Mouse (Mus musculus) forebrain, embryonic 16.5 days (tissue): ENCODE results near the gene Tctex1d2. TPM values are rescaled to one million over a fixed set of nuclear protein-coding genes. Genes with fewer than 3 reads are reported as not detected.

Experiments used
- ATAC-seq: fragments of 200-750 bp; cut with Nextera tagmentation; 2 replicates; pipeline ENCODE4 v1.8.0; 2017; ENCODE audit warnings: mild to moderate bottlenecking, moderate library complexity
- H3K27ac ChIP-seq: fragments of 300-500 bp; sonication (generic); 2 replicates; pipeline ENCODE4 v1.5.1; 2014; ENCODE audit warnings: low read length, control low read depth
- H3K27me3 ChIP-seq: fragments of 300-500 bp; sonication (generic); replicated peaks from 2 replicates; pipeline ENCODE4 v1.6.1; 2014; ENCODE audit warnings: low read length; ENCODE audit not compliant: control insufficient read depth, insufficient read depth
- H3K36me3 ChIP-seq: fragments of 300-500 bp; sonication (generic); 2 replicates; pipeline ENCODE4 v1.6.1; 2014; ENCODE audit not compliant: control insufficient read depth, insufficient read depth
- H3K4me1 ChIP-seq: fragments of 300-500 bp; sonication (generic); replicated peaks from 2 replicates; pipeline ENCODE4 v1.6.1; 2014; ENCODE audit warnings: low read length; ENCODE audit not compliant: control insufficient read depth, insufficient read depth
- H3K4me2 ChIP-seq: fragments of 300-500 bp; sonication (generic); 2 replicates; pipeline ENCODE4 v1.6.1; 2014; ENCODE audit warnings: mild to moderate bottlenecking, low read length, control low read depth
- H3K4me3 ChIP-seq: fragments of 300-500 bp; sonication (generic); replicated peaks from 2 replicates; pipeline ENCODE4 v1.5.1; 2014; ENCODE audit warnings: mild to moderate bottlenecking, low read length, control low read depth
- H3K9ac ChIP-seq: fragments of 300-500 bp; sonication (generic); replicated peaks from 2 replicates; pipeline ENCODE4 v1.6.1; 2014; ENCODE audit warnings: low read depth, low read length, control low read depth
- H3K9me3 ChIP-seq: fragments of 300-500 bp; sonication (generic); 2 replicates; pipeline ENCODE4 v1.6.1; 2016; ENCODE audit warnings: low read length; ENCODE audit not compliant: control insufficient read depth
- WGBS: fragments of 180-500 bp; shearing (Covaris S2); extraction: QIAGEN DNeasy Blood & Tissue Kit; methylation state at CpG from one replicate; pipeline ENCODE4 v1.1.7; 2014; 5-methylcytosine and 5-hydroxymethylcytosine counted together
- polyA plus RNA-seq: library from polyadenylated mRNA; unstranded; fragments of >200 nt; fragmentation: Nextera tagmentation; extraction: Ambion mirVana; gene quantifications from 2 replicates; pipeline ENCODE4 v1.2.1, GENCODE M21; 2015

Tctex1d2 gene
- polyA plus RNA-seq, 1 experiment from 2014 or later: 35.0 TPM

DNA sequence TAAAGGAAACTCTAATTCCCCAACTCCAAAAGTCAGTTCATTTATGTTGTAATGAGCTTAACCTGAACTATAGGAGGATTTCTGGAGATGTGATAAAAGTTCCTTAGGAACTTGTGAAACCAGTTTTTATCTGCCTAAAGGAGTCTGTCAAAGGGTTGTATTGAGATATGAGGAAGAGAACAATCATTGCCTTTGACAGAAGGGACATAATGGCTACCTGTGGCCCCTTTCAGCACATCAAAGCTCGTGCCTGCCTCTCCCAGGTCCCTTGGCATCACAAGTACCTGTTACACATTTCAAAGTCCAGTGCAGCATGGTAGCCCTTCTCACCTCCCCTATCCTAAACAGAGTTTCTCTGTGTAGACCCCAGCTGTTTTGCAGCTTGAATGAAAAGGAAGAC, 2.0 kb upstream of the Tctex1d2 start:
- Histone ChIP-seq H3K4me2 (no peak overlapping the region), H3K4me3 (no peak overlapping the region), H3K9ac (no peak overlapping the region), H3K9me3 (no peaks in the 10 kb centered on the region), H3K4me1 (peaks cover 10% of the 10 kb centered on the region), H3K36me3 (no peaks in the 10 kb centered on the region), H3K27ac (no peak overlapping the region), H3K27me3 (no peaks in the 10 kb centered on the region)
- WGBS: 62% methylated on average over 1 of the region's 1 CpGs
- ATAC-seq: no peak

DNA sequence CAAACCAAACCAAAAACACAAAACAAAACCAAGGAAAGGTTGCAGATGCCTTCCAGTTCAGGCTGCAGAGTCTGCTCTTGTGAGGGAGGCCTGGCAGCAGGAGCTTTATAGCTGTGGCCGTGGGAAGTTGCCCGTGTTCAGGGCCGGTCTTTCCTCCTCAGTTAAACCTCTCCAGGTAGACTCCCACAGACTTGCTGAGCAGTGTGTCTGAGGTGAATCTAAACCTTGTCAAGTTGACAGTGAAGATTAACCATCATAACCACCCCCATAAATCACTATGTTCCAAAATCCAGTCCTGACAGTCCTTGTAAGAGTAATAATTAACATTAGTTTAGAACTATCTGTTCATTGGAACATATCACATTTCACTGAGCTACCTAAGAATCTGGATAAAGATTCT, 8.0 kb downstream of the Tctex1d2 start:
- H3K27ac ChIP-seq: no peak overlapping the region
- peaks cover 14% of the 10 kb centered on the region for H3K4me1 ChIP-seq
- ATAC-seq: no peak
- H3K4me3 ChIP-seq: no peak overlapping the region
- no peak overlapping the region for H3K4me2 ChIP-seq
- H3K9me3 ChIP-seq: no peaks in the 10 kb centered on the region
- H3K27me3 ChIP-seq: no peaks in the 10 kb centered on the region
- WGBS: 93% methylated on average over 3 of the region's 3 CpGs
- no peaks in the 10 kb centered on the region for H3K36me3 ChIP-seq
- no peak overlapping the region for H3K9ac ChIP-seq

DNA sequence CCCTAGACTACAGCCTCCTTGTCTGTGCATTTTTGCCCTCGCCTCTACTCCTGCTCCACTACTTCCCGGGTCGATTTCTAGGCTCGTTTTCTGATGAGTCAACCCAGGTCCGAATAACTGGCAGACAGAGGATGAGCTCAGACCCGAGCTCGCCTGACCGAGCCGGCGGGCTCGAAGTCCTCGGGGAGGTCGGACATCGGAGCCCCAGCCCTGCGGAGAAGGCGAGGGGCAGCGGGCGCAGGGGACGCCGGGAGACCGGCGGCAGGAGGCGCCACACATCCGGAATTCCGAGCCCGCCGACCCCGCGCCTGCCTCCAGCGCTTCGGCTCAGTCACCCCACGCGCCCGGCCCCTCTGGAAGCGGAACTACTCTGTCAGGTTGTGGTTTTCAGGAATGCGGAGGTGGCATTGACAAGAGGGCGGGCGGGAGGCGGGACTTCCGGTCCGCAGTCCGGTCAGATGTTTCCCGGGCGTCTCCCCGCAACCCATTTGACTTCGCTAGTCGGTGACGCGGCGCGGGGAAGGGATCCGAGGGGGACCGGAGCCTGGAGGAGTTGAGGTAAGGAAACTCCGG, 11.1 kb downstream of the Tctex1d2 start, which contains the start of gene Pcyt1a:
Pcyt1a (plus strand) TSS at position 448 of the 573 bp plus-strand sequence.
- H3K4me3 ChIP-seq: peak within 1 kb of the TSS; percentile 95
- 0% methylated on average over 52 of the region's 54 CpGs for WGBS

DNA sequence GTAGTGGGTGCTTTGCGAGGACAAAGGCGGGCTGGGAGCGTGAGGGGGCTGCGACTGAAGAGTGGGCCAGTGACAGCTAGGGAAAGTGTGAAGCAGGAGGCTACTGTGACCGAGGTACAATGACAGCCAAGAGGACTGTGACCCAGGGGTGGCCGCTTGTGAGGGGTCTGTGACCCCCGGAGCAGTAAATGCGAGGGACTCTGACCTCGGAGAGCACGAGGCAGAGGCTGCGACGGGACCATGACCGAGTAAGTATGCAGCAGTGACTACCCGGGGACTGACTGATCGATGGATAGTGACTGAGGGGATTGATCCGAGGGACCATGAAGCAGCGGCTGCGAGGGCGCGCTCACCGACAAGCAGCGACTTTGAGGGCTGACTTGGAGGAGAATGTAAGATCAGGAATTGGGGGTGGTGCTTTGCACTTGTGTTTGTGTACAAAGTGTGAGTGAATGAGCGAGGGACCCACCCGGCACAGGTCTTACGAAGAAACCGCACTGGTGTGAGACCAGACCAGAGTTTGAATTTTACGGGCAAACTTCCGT, 11.6 kb downstream of the Tctex1d2 start:
- Histone ChIP-seq H3K36me3 (no peaks in the 10 kb centered on the region), H3K9ac (peak overlapping the region; percentile 75), H3K4me1 (peaks cover 14% of the 10 kb centered on the region), H3K9me3 (no peaks in the 10 kb centered on the region), H3K27ac (peak overlapping the region; percentile 90), H3K4me2 (peak overlapping the region; percentile 91), H3K27me3 (no peaks in the 10 kb centered on the region), H3K4me3 (peak overlapping the region; percentile 95)
- ATAC-seq: peak; percentile 61
- 3% methylated on average over 28 of the region's 28 CpGs for WGBS

More for the DNA sequence above, 11.1 kb downstream of the Tctex1d2 start, which contains the start of gene Pcyt1a:
- peak within 1 kb of the TSS; percentile 91 for H3K4me2 ChIP-seq
- peak within 1 kb of the TSS; percentile 75 for H3K9ac ChIP-seq
- H3K27me3 ChIP-seq: no peaks in the 10 kb centered on the region
- H3K4me1 ChIP-seq: peaks cover 14% of the 10 kb centered on the region
- ATAC-seq: peak; percentile 99
- no peaks in the 10 kb centered on the region for H3K9me3 ChIP-seq
- peak within 1 kb of the TSS; percentile 90 for H3K27ac ChIP-seq
- no peaks in the 10 kb centered on the region for H3K36me3 ChIP-seq

DNA sequence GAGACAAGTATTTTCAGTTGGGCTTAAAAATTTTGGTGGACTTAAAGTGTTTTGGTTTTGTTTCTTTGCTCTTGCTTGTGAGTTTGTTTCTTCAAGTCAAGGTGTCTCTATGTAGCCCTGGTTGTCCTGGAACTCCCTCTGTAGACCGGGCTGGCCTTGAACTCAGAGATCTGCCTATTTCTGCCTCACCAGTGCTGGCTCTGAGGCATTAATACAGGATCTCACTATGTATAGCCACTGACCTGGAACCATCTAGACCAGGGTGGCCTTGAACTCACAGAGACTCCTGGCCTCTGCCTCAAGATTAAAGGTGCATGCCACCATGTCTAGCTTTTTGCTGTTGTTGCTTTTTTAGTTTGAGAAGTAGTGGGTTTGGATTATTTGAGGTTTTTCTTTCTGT, 12.4 kb downstream of the Tctex1d2 start:
- H3K9ac ChIP-seq: no peak overlapping the region
- no peak for ATAC-seq
- WGBS: 93% methylated on average over 1 of the region's 1 CpGs

DNA sequence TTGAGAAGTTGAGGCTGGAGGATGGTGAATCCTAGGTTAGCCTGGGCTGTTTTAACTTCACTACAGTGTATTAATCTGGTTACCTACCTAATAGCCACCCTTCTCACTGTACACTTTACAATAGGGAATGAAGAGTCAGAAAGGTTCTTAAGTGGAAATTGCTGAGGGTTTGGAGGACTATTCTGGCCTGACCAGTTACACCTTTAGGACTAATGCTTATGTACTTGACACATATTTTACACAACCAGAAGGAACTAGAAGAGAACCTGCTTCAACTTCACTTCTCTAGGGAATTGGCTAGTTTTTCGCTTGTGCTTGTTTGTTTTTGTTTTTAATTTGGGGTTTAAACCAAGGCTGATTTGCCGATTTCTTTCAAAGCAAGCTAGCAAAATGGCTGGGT, 13.6 kb downstream of the Tctex1d2 start:
- WGBS: 82% methylated on average over 2 of the region's 2 CpGs
- Histone ChIP-seq H3K4me1 (peaks cover 14% of the 10 kb centered on the region), H3K9ac (no peak overlapping the region), H3K9me3 (no peaks in the 10 kb centered on the region), H3K27ac (no peak overlapping the region), H3K36me3 (no peaks in the 10 kb centered on the region), H3K4me3 (no peak overlapping the region), H3K27me3 (no peaks in the 10 kb centered on the region), H3K4me2 (no peak overlapping the region)
- ATAC-seq: no peak

More for the DNA sequence above, 12.4 kb downstream of the Tctex1d2 start:
- Histone ChIP-seq H3K4me1 (peaks cover 14% of the 10 kb centered on the region), H3K27me3 (no peaks in the 10 kb centered on the region), H3K4me3 (no peak overlapping the region), H3K27ac (no peak overlapping the region), H3K36me3 (no peaks in the 10 kb centered on the region), H3K4me2 (peak overlapping the region; percentile 91), H3K9me3 (no peaks in the 10 kb centered on the region)

DNA sequence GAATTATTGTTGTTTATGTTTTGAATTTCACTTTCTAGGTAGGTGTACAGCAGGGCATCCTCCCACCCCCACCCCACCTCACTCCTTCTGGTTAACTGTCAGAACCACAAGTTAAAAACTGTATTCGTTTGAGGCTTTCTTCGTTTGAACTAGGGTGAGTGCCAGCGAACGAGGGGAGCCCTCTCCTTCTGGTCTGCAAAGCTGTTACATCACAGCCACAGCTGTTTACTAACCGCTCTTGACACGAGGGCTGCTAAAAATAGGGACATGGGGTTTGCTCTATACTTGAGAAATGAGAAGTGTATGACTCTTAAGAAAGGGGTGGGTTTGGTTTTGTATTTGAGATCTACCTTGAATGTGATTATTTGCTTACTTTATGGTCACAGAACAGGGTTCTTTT, 14.6 kb downstream of the Tctex1d2 start:
- Histone ChIP-seq H3K27ac (no peak overlapping the region), H3K4me1 (peaks cover 14% of the 10 kb centered on the region), H3K9ac (no peak overlapping the region), H3K4me3 (no peak overlapping the region), H3K9me3 (no peaks in the 10 kb centered on the region), H3K4me2 (no peak overlapping the region), H3K27me3 (no peaks in the 10 kb centered on the region), H3K36me3 (no peaks in the 10 kb centered on the region)
- 64% methylated on average over 6 of the region's 6 CpGs for WGBS
- no peak for ATAC-seq

DNA sequence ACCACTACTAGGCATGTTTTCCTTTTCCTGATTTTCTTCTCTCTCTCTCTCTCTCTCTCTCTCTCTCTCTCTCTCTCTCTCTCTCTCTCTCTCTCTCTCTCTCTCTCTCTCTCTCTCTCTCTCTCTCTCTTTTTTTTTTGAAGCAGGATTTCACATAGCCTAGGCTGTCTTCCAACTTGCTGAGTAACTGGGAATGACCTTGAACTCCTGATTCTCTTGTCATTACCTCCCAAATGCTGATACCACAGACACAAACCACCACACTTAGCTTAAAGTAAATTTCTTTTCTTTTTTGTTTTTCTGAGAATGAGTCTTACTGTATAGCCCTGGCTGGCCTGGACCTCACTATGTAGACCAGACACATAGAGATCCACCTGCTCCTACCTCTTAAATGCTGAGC, 15.2 kb downstream of the Tctex1d2 start:
- no peak overlapping the region for H3K27ac ChIP-seq
- no peak overlapping the region for H3K4me2 ChIP-seq
- H3K4me3 ChIP-seq: no peak overlapping the region
- H3K9ac ChIP-seq: no peak overlapping the region
- peaks cover 14% of the 10 kb centered on the region for H3K4me1 ChIP-seq
- H3K36me3 ChIP-seq: no peaks in the 10 kb centered on the region
- ATAC-seq: no peak
- no peaks in the 10 kb centered on the region for H3K27me3 ChIP-seq
- no peaks in the 10 kb centered on the region for H3K9me3 ChIP-seq

DNA sequence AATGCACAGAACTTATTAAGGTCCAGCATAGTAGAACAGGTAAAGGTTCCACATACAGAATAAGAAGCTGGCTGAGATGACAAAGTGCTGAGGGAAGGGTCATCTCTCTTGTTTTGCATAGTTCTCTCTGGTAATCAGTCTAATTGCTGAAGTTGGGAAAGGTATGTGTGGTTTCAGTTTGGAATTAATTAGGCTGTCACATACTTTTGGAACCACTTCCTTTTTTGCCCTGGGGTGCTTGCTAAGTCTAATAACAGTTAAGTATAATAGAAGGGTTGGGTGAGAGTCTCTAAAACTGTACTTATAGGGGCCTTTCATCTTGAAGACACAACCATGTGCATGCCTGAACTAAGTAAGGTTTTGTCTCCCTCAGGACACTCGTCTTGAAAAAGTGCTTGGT, 17.2 kb downstream of the Tctex1d2 start:
- no peak for ATAC-seq
- peaks cover 6% of the 10 kb centered on the region for H3K4me1 ChIP-seq
- H3K9me3 ChIP-seq: no peaks in the 10 kb centered on the region
- H3K4me3 ChIP-seq: no peak overlapping the region
- WGBS: 86% methylated on average over 1 of the region's 1 CpGs
- no peak overlapping the region for H3K9ac ChIP-seq
- H3K4me2 ChIP-seq: no peak overlapping the region
- H3K27ac ChIP-seq: no peak overlapping the region
- H3K27me3 ChIP-seq: no peaks in the 10 kb centered on the region
- H3K36me3 ChIP-seq: no peaks in the 10 kb centered on the region
